Mouse (Mus musculus): ENCODE results near the gene Fndc9.
A peak's percentile ranks its signal among the peaks of the same experiment; 100 is the strongest.

Fndc9 gene

GRCm38 (mm10) chr11:46276168-46276567 is 40.8 kb downstream of the Fndc9 start:
- DNase-seq (ENCODE audit: low spot score in 2 of 2) = no peak

GRCm38 (mm10) chr11:46276778-46277177 is 41.4 kb downstream of the Fndc9 start:
- peak; percentile 25 to 41 for DNase-seq (ENCODE audit: low spot score in 2 of 2)

- no peak for DNase-seq (ENCODE audit: low spot score in 2 of 2)
These were observed 42.8 kb downstream of the Fndc9 start for GRCm38 (mm10) chr11:46278140-46278539.

GRCm38 (mm10) chr11:46278709-46279108 is 43.4 kb downstream of the Fndc9 start:
- DNase-seq (ENCODE audit: low spot score in 2 of 2) = no peak

- DNase-seq (ENCODE audit: low spot score in 2 of 2) = no peak
These were observed 47.3 kb downstream of the Fndc9 start for GRCm38 (mm10) chr11:46282612-46283011.

GRCm38 (mm10) chr11:46283800-46284199 is 48.5 kb downstream of the Fndc9 start:
- DNase-seq (ENCODE audit: low spot score in 2 of 2) = no peak

GRCm38 (mm10) chr11:46286803-46287202 is 51.5 kb downstream of the Fndc9 start:
- peak; percentile 77 to 80 for DNase-seq (ENCODE audit: low spot score in 2 of 2)

- no peak for DNase-seq (ENCODE audit: low spot score in 2 of 2)
These were observed 52.8 kb downstream of the Fndc9 start for GRCm38 (mm10) chr11:46288091-46288490.

- no peak for DNase-seq (ENCODE audit: low spot score in 2 of 2)
These were observed 53.7 kb downstream of the Fndc9 start for GRCm38 (mm10) chr11:46289022-46289421.

Measured in spleen, postnatal 36 days (tissue).